Mouse (Mus musculus) kidney, adult 2 months (tissue): Measurements from ENCODE around the gene Slc4a3. TPM values are rescaled to one million over a fixed set of nuclear protein-coding genes. Genes with fewer than 3 reads are reported as not detected.

Experiments
- DNase-seq: peaks from one replicate; pipeline ENCODE4 v3.0.0; 2021
- H3K27ac ChIP-seq: fragments of 200-500 bp; 2 replicates; pipeline ENCODE4 v1.5.1; 2012; ENCODE audit warnings: low read depth, low read length, control low read depth, inconsistent platforms; ENCODE audit not compliant: insufficient read depth
- H3K27me3 ChIP-seq: fragments of 200-500 bp; replicated peaks from 2 replicates; pipeline ENCODE4 v1.6.1; 2012; ENCODE audit warnings: mild to moderate bottlenecking, moderate library complexity, low read length, inconsistent platforms; ENCODE audit not compliant: control insufficient read depth, insufficient read depth
- H3K36me3 ChIP-seq: fragments of 200-500 bp; 2 replicates; pipeline ENCODE4 v1.6.1; 2012; ENCODE audit warnings: mild to moderate bottlenecking, moderate library complexity, low read length, inconsistent platforms; ENCODE audit not compliant: control insufficient read depth, insufficient read depth
- H3K4me1 ChIP-seq: fragments of 200-500 bp; 2 replicates; pipeline ENCODE4 v1.6.1; 2011; ENCODE audit warnings: low read length; ENCODE audit not compliant: control insufficient read depth, insufficient read depth
- H3K4me3 ChIP-seq: fragments of 200-500 bp; 2 replicates; pipeline ENCODE4 v1.5.1; 2011; ENCODE audit warnings: mild to moderate bottlenecking, low read depth, low read length, control low read depth; ENCODE audit not compliant: insufficient read depth
- CTCF ChIP-seq: fragments of 200-500 bp; conservative IDR thresholded peaks from 2 replicates; pipeline ENCODE4 v1.5.1; 2011; ENCODE audit warnings: low read depth, mild to moderate bottlenecking, control low read depth, low read length, moderate library complexity, mixed read lengths; ENCODE audit not compliant: insufficient read depth, insufficient read length
- POLR2A ChIP-seq: fragments of 200-500 bp; IDR thresholded peaks from one replicate; pipeline ENCODE4 v1.6.1; 2011; ENCODE audit warnings: low read depth, low read length, control low read depth
- WGBS: fragments of 180-500 bp; shearing (Covaris S2); methylation state at CpG from one replicate; pipeline ENCODE4 v1.1.7; 2018; 5-methylcytosine and 5-hydroxymethylcytosine counted together
- polyA plus RNA-seq: library from polyadenylated mRNA; depleted of rRNA; stranded (reverse); fragments of >200 nt; gene quantifications from 2 replicates; pipeline ENCODE4 v1.2.3, GENCODE M21; 2012

The Slc4a3 gene
- polyA plus RNA-seq, 1 experiment, result 14.2 TPM

GRCm38 (mm10) chr1:75512550-75512949, 33.5 kb upstream of the Slc4a3 start:
- Histone ChIP-seq H3K27ac (no peak overlapping the region), H3K36me3 (no peaks in the 10 kb centered on the region), H3K4me3 (no peak overlapping the region), H3K4me1 (no peaks in the 10 kb centered on the region), H3K27me3 (no peaks in the 10 kb centered on the region)
- TF ChIP-seq POLR2A, result no peak
- no peak for TF ChIP-seq CTCF
- 94% methylated on average over 3 of the region's 3 CpGs for WGBS
- DNase-seq, result no peak

DNA sequence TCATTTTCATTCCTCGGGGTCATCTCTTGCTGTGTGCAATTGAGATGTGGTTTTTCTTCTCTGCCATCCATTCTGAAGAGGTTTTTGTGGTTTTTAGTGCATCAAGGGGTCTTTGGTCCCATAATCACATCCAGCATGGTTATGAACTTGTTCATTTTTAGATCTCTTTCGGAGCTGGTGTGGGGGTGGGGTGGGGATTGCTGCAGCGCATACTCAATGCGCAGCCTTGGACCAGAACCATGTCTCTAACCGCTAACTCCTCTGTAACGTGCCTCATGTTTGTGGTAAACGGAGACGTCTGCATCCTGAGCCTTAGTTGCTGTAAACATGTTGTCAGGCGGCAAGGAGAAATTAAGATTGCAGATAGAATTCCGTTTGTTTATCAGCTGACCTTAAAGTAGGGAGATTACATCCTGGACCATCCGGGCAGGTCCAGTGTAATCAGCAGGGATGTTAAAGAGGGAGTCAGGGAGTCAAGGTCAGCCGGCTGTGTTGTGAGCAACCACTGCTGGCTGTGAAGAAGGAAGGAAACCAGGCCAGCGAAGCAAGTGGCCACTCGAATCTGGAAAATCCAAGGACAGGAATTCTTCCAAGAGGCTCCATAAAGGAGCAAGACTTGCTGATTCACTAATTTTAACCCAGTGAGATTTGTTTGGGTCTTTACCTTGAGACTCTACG, 29.2 kb upstream of the Slc4a3 start:
- no peak for DNase-seq
- 75% methylated on average over 15 of the region's 15 CpGs for WGBS
- Histone ChIP-seq H3K4me3 (no peak overlapping the region), H3K27ac (no peak overlapping the region), H3K27me3 (no peaks in the 10 kb centered on the region), H3K36me3 (no peaks in the 10 kb centered on the region), H3K4me1 (no peaks in the 10 kb centered on the region; the same call in 1 of the 2 replicates)
- TF ChIP-seq CTCF (no peak), POLR2A (no peak)

DNA sequence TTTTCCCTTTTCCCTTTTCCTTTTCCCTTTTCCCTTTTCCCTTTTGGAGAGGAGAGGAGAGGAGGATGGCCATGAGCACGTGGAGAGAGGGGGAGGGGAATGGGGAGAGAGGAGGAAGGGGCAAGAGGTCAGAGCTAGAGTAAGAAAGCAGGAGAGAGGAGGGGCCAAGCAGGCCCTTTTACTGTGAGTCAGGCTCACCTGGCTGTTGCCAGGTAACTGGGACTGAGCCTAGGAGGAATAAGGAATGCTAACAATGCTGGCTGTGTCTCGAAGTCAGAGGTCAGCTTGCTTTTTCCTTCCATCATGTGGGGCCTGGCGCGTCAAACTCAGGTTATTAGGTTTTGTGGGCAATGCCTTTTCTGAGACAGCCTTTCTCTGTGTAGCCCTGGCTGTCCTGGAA, 28.1 kb upstream of the Slc4a3 start:
- Histone ChIP-seq H3K36me3 (no peaks in the 10 kb centered on the region), H3K27me3 (no peaks in the 10 kb centered on the region), H3K4me3 (no peak overlapping the region), H3K27ac (no peak overlapping the region), H3K4me1 (no peaks in the 10 kb centered on the region; the same call in 1 of the 2 replicates)
- DNase-seq, result peak; percentile 12
- no peak for TF ChIP-seq POLR2A
- no peak for TF ChIP-seq CTCF
- WGBS, result 36% methylated on average over 4 of the region's 4 CpGs

DNA sequence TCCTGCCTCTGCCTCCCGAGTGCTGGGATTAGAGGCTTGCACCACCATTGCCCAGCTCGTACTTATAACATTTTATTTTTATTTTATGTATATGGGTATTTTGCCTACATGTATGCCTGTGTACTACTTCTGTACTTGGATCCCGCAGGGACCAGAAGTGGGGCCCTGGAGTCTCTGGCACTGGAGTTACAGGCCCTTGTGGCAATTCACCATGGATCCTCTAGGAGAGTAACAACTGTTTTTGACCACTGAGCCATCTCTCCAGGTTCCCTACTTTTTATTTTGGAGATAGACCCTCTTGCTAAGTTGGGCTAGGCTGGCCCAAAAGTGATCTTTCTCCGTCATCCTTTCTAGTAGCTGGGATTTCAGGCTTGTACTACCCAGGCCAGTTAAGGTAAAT, 27.6 kb upstream of the Slc4a3 start:
- Histone ChIP-seq H3K4me1 (no peaks in the 10 kb centered on the region; the same call in 1 of the 2 replicates), H3K36me3 (no peaks in the 10 kb centered on the region), H3K27me3 (no peaks in the 10 kb centered on the region), H3K27ac (no peak overlapping the region), H3K4me3 (no peak overlapping the region)
- DNase-seq, result no peak
- WGBS, result 95% methylated on average over 4 of the region's 4 CpGs
- TF ChIP-seq POLR2A (no peak), CTCF (no peak)

DNA sequence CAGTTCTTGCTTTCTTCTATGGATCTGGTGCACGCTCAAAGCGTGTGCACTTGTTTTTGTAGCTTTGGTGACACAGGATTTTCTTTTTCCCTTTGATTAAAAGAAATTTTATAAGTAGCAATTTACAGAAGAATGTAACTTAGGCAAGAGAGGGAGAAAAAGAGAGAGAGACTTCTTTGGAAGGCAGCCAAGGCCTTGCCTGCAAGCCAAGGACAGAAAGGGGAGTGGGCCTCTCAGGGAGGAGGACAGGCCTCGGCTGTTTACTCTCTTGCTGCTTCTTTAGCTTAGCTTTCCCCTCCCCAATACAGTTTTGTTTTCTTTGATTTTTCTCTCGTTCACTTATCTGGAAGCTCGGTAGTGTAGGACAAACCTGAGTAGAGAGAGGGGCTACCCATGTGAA, 26.5 kb upstream of the Slc4a3 start:
- no peak for DNase-seq
- TF ChIP-seq CTCF, result no peak
- no peak for TF ChIP-seq POLR2A
- no peak overlapping the region for H3K4me3 ChIP-seq
- H3K4me1 ChIP-seq, result no peaks in the 10 kb centered on the region; the same call in 1 of the 2 replicates
- H3K36me3 ChIP-seq, result no peaks in the 10 kb centered on the region
- H3K27me3 ChIP-seq, result no peaks in the 10 kb centered on the region
- 68% methylated on average over 5 of the region's 5 CpGs for WGBS
- no peak overlapping the region for H3K27ac ChIP-seq

DNA sequence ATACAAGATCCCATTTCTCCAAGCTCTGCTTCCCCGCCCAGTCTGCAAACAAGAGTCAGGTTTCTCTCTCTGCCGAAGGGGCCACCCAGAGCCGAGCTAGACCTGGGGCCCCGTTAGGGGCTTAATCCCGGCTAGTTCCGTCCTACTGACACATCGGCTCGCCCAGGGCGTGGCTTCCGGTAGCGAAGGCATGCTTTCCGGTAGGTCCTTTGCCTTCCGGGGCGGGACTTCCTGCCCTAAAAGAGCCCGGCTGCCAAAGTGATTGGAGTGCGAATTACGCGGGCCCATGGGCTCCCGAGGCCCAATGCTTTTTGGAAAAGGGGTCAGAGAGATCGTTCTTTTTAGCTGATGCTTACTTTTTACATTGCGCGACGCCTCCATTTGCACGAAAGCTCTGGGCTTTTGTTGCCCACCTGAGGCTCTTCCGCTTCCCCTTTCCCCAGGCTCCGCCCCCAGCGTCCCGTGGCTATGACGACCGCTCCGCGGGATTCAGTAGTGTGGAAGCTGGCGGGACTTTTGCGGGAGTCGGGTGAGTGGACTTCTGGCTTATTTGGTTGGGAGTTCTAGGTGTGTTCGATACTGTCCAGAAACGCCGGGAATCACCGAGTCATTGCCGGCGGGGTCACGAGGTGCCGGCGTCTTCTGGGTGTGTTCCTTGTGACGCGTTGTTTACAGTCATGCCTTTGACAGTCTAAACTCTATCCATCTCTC, 24.6 kb upstream of the Slc4a3 start, which contains the start of gene Stk11ip:
Gene Stk11ip, plus strand, starts transcription at position 209 of the 711 bp plus-strand sequence.
- H3K4me3 ChIP-seq, result peak within 1 kb of the TSS; percentile 70
- H3K27me3 ChIP-seq, result no peaks in the 10 kb centered on the region
- H3K4me1 ChIP-seq, result no peaks in the 10 kb centered on the region; the same call in 1 of the 2 replicates
- H3K27ac ChIP-seq, result peak within 1 kb of the TSS; percentile 85
- DNase-seq, result peak; percentile 95
- TF ChIP-seq CTCF (no peak), POLR2A (peak; percentile 50)
- under 1% methylated on average over 46 of the region's 46 CpGs for WGBS
- no peaks in the 10 kb centered on the region for H3K36me3 ChIP-seq

- no peak for TF ChIP-seq CTCF
- no peaks in the 10 kb centered on the region for H3K27me3 ChIP-seq
- H3K27ac ChIP-seq, result no peak overlapping the region
- no peak overlapping the region for H3K4me3 ChIP-seq
- H3K4me1 ChIP-seq, result no peaks in the 10 kb centered on the region; the same call in 1 of the 2 replicates
- no peak for DNase-seq
- WGBS, result 93% methylated on average over 7 of the region's 7 CpGs
- H3K36me3 ChIP-seq, result no peaks in the 10 kb centered on the region
Measured at GRCm38 (mm10) chr1:75524679-75525078, 21.4 kb upstream of the Slc4a3 start.
